Mouse (Mus musculus): ENCODE measurements around the gene Gnao1.

Gene Gnao1

DNA sequence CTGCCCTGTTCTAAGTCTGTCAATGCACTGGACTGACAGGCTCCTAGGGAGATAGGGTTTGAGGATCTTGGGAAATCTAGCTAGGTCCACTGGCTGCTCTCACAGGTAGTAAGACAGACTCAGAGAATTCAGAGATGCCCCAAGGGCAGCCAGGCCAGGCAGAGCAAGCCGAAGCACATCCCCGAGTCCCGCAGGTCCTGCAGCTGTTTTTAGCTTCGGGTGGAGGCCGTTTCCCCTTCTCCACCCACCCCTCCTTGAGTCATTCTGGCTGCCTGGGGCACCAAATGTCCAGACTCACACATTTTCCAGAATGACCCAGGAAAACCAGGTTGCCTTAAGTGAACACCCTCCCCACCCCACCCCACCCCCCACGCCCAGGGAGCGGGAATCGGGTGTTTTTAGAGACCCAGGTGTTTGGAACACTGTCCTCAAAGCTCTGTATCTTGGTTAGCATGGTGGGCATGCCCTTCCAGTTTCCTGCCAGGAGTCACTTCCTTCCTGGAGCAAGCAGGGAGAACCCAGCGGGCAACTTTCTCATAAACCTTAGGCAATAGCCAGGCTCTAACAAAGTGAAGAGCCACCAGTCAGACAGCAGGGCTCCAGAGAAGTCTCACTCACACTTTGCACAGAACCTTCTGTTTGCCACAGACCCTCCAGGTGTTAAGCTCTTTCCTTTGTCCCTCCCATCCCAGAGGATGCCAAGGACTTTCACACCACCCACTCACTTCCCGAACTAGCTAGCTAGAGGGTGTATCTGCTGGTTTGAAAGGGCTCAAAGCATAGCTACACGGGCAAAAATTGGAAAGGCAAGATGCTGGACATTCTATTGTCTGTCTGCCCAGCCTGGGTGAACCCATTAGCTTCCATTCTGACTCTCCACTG, 131.0 kb downstream of the Gnao1 start:
- TF ChIP-seq GATA4 (IDR thresholded peaks at IDR 0.05; ENCODE audit: insufficient replicate concordance, low read length): no peak

DNA sequence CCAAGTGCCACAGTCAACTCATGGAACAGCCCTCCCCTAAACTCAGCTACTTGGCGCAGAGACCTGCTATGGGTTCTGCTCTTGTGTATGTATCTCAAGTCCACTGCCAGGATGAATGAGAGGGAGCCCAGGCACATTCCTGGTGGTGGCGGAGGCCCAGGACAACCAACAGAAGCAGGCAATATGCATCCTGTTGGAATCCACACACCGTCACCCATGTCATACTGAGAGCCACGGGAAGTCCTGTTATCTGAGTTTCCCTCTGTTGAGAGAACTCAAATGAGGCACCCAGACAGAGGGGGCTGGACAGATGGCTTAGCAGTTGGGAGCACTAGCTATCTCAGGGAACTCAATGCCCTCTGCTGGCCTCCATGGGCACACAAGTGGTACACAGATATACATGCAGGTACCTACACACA, 131.9 kb downstream of the Gnao1 start:
- no peak for TF ChIP-seq GATA4 (IDR thresholded peaks at IDR 0.05; ENCODE audit: insufficient replicate concordance, low read length)

DNA sequence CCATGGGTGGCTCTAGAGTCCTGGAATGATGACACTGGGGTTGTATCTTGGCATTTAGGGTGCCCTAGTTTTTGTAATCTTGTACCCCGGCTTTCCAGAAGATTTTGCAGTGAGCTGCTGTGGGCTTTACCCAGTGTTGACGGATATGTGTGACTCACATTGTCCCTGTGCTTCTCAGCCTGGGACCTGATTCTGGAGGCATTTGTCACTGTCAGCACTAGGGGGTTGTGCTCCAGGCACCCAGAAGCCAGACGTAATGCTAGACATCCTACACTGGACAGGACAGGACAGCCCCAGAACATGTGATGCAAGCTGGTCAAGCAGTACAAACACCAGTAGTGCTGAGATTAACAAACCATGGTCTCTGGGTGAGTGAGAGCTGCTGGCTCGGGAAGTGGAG, 136.0 kb downstream of the Gnao1 start:
- no peak for TF ChIP-seq GATA4 (IDR thresholded peaks at IDR 0.05; ENCODE audit: insufficient replicate concordance, low read length)

DNA sequence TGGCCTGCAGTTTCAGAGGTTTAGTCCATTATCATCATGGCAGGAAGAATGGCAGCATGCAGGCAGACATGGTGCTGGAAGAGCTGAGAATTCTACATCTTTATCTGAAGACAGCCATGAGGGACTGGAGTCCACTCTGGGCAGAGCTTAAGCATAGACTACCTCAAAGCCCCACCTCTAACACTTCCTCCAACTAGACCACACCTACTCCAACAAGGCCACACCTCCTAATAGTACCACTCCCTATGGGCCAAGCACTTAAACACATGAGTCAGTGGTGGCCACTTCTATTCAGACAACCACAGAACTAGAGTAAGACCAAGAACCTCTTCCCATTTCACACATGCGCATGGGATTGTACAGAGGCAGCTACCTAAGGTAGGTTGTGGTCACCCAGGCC, 136.6 kb downstream of the Gnao1 start:
- no peak for TF ChIP-seq GATA4 (IDR thresholded peaks at IDR 0.05; ENCODE audit: insufficient replicate concordance, low read length)

DNA sequence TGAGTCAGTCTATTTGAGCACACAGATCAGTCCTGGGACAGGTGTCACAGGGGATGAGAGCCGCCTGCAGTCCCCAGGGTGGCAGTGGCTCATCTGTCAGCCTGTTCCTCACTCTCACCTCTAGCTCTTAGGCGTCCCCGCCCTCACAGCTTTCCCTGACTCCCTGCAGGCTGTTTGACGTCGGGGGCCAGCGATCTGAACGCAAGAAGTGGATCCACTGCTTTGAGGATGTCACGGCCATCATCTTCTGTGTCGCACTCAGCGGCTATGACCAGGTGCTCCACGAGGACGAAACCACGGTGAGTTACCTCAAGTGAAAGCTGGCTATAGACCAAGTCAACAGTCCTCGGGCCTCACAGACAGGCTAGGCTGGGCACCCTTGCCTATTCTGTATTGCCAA, 140.4 kb downstream of the Gnao1 start:
- no peak for TF ChIP-seq GATA4 (IDR thresholded peaks at IDR 0.05; ENCODE audit: insufficient replicate concordance, low read length)

DNA sequence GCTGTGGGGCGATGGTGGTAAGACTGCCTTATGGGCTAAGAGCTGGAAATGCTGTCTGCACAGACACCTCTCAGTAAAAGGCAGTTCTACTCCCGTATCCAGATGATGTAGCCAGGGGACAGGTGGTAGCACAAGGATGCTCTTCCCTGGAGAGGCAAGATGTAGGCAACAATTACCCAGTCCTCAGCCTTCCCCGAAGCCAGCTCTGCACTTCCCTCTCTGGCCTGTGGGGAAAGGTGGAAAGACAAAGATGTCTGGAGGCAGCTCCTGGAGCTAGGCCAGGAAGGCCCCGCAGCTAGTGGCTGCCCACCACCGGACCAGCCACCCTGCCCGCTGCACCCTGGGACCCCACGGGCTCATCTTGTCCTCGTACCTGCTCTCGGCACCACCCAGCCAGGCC, 142.7 kb downstream of the Gnao1 start:
- TF ChIP-seq GATA4 (IDR thresholded peaks at IDR 0.05; ENCODE audit: insufficient replicate concordance, low read length): no peak

DNA sequence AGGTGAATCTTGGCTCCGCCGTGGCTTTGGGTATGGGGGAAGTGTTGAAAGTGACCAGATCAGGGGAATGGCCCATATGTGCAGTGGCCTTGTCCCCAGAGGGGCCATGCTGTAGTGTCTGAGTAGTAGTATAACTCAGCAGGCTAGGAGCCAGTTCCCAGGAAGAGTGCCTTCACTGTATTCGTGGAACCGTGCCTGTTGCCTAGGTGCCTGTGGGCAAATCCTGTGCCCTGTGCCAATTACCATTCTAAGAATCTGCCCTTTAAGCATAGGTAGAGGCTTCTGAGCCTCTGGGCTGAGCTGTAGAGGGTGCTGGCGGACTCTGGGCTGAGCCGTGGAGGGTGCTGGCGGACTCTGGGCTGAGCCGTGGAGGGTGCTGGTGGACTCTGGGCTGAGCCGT, 148.6 kb downstream of the Gnao1 start:
- no peak for TF ChIP-seq GATA4 (IDR thresholded peaks at IDR 0.05; ENCODE audit: insufficient replicate concordance, low read length)

DNA sequence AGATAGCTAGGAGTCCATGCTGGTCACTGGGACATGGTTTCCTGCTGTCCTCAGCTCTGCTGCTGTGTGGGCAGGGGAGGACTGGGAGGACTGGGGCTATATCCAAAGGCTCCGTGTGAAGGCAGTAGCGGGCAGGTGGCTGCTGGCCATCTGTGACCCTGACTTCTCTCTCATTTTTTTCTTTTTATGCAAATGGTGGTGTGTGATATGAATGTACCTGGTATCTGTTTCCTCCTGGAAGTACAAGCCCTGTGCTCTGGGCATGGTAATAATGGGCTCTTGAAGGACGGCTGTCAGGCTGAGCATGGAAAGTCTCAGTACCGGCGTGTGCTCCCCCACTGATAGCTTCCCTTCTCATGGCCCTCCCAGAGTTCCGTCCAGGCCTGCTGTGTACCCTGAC, 151.1 kb downstream of the Gnao1 start:
- TF ChIP-seq GATA4 (IDR thresholded peaks at IDR 0.05; ENCODE audit: insufficient replicate concordance, low read length): no peak

DNA sequence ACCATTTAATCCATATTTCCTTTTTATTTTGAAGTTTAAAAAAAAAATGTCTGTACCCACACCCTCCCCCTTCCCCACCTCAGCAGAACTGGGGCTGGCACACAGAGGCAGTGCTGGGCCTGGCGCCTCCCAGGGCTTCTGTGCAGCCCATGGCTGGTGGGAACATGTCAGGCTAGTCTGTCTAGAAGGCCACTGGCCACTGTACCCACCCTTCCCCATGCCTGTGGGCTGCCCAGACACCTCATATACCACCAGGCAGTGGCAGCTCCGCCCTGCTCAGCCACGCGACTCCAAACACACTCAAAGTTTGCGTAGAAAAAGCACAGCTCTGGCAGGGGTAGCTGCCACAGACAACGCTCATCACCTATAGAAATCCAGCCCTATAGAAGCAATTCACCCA, 158.5 kb downstream of the Gnao1 start:
- no peak for TF ChIP-seq GATA4 (IDR thresholded peaks at IDR 0.05; ENCODE audit: insufficient replicate concordance, low read length)

DNA sequence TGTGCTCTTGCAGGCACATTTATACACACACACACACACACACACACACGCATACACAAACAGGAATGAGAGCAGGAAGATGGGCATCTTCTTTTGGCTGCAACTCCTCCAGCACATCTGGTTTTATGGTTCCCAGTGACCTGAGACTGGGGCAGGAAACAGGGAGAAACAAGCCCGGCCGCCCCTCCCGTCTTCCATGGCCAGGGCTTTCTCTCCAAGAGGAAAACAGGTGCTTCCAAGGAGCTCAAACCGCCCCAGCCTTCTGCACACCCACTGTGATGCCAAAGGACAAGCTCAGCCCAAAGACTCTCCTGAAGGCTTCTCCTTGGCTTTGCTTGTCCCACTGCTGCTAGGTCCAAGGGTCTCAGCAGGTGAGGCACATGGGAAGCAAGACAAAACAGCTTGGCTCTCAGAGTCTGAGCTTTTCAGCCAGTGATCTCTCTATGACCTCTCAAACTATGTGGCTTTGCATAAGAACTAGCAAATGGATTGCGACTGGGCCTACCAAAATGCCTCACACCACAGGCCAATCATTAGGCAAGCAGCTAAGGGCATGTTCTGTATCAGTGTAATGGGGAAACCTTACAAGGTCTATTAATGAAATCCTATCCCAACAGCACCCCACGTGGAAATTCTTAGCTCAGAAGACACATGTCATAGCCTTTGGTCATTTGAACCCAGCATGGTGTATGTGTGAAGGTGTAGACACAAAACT, 160.0 kb downstream of the Gnao1 start:
- no peak for TF ChIP-seq GATA4 (IDR thresholded peaks at IDR 0.05; ENCODE audit: insufficient replicate concordance, low read length)

DNA sequence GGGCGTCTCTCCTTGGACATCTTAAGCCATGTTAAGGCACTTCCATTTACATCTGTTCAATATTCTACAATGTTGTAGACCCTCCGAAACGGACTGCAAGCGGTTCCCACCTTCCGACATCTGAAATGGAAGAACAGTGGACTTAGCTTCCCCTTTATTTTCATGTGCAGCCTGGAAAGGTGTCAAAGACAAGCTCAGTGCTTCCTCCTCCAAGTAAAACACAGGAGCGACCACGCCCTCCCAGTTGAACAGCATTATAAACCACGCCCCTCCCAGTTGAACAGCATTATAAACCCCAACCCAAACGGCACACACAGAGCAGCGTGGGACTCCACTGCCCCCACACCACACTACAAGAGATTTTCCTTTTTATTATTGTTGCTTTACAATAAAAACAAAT, 161.7 kb downstream of the Gnao1 start:
- TF ChIP-seq GATA4 (IDR thresholded peaks at IDR 0.05; ENCODE audit: insufficient replicate concordance, low read length): no peak

DNA sequence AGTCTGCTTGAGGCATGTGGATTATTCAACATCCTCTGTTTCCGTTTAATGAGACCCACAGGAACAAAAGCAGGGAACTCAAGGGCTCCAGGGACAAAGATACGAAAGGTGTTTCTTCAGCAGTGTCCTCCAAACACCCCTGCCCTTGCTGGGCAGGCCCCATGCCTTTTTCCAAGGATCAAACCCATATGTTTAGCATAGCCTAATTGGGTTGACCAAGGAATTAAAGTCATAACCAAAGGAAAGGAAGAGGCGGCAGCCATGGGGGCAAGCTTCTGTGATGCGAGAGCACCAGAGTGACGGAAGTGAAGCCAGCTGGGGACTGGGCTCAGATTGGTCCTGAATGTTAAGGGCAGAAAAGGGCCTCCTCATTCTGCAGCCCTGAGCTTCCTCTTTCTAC, 162.4 kb downstream of the Gnao1 start:
- TF ChIP-seq GATA4 (IDR thresholded peaks at IDR 0.05; ENCODE audit: insufficient replicate concordance, low read length): no peak

DNA sequence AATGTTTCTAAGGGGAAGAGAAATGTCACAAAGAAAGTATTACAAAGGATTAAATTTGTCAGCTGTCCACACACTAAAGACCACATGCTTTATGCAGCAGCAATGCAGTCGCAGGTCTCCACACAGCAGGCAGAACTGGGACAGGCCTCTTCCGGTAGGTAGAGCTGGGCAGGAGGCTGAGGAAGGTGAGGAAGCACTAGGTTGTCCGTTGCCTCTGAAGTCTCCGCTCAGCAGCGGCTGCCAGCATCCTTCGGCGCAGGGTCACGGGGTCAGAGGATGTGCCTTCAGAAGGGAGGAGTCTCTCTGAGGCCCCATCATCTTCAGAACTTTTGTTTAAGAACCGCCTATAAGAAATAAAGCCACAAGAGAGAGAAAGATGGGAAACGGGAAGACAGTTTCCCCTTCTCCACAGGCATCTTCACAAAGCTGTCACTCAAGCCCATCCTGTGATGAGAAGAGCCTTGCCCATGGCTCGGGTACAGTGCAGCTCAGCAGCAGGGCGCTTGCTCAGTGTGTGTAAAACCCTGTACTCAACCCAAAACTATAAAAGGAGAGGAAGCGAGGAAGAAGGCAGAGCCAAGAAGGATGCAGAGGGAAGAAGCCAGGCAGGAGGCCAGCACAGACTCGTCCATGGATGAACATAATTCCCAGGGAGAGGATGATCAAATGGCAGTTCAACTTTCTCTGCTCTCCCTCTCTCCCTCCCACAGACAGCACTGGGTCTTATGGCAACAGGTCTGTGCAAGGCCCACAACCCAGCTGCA, 163.4 kb downstream of the Gnao1 start:
- no peak for TF ChIP-seq GATA4 (IDR thresholded peaks at IDR 0.05; ENCODE audit: insufficient replicate concordance, low read length)

DNA sequence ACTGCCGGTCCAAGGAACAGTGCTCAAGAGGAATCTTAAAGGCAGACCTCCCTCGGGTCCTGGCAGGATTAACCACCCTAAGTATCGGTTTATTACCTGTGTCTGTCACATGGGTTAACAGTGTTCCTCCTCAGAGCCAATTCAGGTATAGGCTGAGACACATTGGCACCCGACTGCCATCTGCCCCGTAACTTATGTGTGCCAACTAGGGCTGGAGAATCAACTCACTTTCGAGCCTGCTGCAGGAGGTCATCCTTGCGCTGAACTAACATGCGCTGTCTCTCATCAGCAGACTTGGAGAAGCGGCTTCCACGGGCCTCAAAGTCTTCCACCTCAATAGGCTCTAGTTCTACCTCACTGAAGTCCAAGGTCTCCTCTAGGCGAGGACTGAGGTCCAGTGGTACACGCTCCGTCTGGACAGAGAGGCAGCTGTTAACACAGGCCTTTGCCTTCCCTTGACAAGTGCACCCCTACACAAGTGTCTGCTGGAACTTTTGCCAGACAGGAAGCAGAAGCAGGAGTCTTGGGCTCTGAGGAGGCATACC, 164.1 kb downstream of the Gnao1 start:
- no peak for TF ChIP-seq GATA4 (IDR thresholded peaks at IDR 0.05; ENCODE audit: insufficient replicate concordance, low read length)

DNA sequence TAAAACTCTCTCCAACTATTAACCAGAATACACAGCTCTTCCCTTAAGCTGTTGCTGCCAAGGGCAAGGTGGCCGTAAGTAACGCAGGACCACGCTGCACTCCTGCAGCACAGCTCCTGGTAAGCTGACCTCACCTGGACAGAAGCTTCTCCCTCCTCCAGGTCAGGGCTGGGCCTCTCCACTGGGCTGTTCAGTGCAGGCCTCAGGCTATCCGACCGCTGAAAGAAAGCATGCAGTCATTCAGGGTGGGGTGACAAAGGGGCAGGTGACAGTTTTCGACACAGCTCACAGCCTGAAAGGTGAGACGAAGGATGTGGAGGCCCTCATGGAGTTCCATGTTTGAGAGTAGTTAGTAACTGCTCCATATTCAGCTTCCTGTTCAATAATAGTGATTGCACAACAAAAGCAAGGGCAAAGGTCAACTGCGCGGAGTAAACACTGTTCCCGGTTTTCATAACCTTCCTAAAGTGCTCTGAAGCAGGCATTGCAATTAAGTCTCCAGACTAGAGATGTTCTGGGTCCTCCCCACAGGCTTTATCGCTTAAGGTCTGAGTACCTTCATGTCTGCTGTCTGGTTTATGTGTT, 164.9 kb downstream of the Gnao1 start:
- TF ChIP-seq GATA4 (IDR thresholded peaks at IDR 0.05; ENCODE audit: insufficient replicate concordance, low read length): no peak

All from liver, adult (tissue).